Mouse (Mus musculus) bone marrow macrophage, adult 2 months (primary cell): ENCODE data around the gene Tjp1.

Experiments used
- CTCF ChIP-seq: IDR thresholded peaks from 2 replicates; pipeline ENCODE4 v1.5.1; 2012; ENCODE audit warnings: low read depth, mild to moderate bottlenecking, low read length, moderate library complexity
- POLR2A ChIP-seq: IDR thresholded peaks from 2 replicates; pipeline ENCODE4 v1.6.1; 2012; ENCODE audit warnings: mild to moderate bottlenecking, low read depth, low read length, borderline replicate concordance

DNA sequence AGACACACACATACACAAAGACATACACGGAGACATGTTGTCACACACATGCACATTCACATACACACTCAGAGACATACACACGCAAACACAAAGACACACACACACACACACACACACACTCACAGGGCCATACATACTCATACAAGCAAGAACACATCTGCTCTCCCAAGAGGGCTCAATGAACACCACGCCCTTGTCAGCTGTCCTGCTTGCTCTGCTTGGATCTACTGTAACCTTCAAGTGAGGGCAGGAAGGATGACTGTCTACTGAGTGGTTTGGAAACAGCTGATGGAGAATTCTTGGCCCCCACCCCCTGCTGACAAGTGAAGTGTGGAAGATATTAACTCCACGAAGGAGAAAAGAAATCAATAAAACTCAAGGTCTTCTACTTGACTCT, 64.1 kb downstream of the Tjp1 start:
- TF ChIP-seq CTCF (no peak), POLR2A (no peak)
